Mouse (Mus musculus): ENCODE results near the gene Hmcn1. TPM values are rescaled to one million over a fixed set of nuclear protein-coding genes. Genes with fewer than 3 reads are reported as not detected.

Gene Hmcn1
- polyA plus RNA-seq, 1 experiment from 2014 or later: 8.1 TPM

DNA sequence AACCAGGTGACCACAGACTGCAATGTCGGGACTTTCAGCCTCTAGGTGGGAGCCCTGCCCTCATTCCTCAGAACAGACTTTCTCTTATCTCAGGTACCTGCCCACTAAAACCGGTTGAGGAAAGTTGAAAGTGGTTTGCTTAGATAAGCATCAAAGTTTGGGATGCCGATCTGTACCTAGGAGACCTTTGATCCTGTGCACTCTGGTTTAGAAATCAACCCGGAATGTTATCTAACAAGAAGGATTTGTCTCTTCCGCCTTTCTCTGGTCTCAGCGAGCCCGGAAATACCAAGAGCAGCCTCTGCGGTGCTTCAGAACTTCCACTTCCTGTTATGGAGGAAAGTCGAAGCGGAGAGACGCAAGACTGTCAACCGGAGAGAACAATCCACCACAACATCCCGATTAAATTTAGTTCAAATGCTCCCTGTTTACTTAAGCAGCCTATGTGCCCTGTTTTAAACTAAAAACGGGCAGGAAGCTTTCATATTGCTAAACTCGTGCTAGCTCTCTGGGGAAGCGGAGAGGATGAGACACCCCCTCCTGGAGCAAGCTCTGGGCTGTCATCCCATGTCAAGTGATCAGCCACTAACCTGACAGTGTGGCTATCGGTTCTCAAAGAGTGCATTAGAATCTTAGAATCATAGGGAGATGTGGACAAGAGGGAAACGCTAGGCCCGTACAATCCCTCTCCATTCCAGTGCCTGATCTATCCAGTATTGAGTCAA is 32.0 kb upstream of the Hmcn1 start:
- WGBS: 92% methylated on average over 19 of the region's 19 CpGs
- no peaks in the 10 kb centered on the region for H3K36me3 ChIP-seq (replicated peaks)
- no peak for ATAC-seq (ENCODE audit: low FRiP score)

DNA sequence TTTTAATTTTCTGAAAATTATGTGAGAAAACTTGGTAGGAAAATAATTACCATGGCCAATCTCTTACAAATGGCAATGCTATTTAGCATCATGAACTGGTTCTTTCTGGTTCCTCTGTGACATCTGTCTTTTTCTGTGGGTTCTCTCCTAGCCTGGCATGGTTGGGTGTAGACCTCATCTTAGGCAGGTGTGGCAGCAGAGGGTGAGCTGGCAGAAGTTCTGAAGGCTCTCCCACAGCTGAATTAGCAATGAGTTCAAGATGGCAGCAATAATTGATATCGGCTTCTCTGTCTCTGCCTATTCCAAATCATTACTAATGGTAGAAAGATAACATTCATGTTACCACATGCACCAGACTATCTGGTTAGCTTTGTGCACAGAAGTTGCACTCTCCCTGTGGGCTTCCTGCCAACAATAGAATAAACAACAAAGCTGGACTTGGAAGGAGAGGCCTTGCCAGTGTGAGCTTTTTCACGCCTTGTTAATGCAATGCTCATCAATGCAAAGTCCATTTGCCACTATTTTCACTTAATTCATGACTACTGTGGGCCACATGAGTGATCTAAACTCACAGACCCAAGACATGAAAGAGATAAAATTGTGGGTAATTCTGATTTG is 26.1 kb upstream of the Hmcn1 start:
- H3K4me2 ChIP-seq: no peak overlapping the region
- no peaks in the 10 kb centered on the region for H3K4me1 ChIP-seq
- no peak overlapping the region for H3K27ac ChIP-seq
- H3K27me3 ChIP-seq: no peaks in the 10 kb centered on the region
- no peak for ATAC-seq (ENCODE audit: low FRiP score)
- no peaks in the 10 kb centered on the region for H3K36me3 ChIP-seq (replicated peaks)
- H3K4me3 ChIP-seq (replicated peaks): no peak overlapping the region
- H3K9ac ChIP-seq: no peak overlapping the region
- H3K9me3 ChIP-seq: no peaks in the 10 kb centered on the region
- 77% methylated on average over 2 of the region's 2 CpGs for WGBS

More for the DNA sequence above, 32.0 kb upstream of the Hmcn1 start:
- H3K4me1 ChIP-seq: no peaks in the 10 kb centered on the region
- H3K4me3 ChIP-seq (replicated peaks): no peak overlapping the region
- H3K27me3 ChIP-seq: no peaks in the 10 kb centered on the region
- H3K4me2 ChIP-seq: no peak overlapping the region
- no peak overlapping the region for H3K9ac ChIP-seq
- H3K9me3 ChIP-seq: no peaks in the 10 kb centered on the region
- no peak overlapping the region for H3K27ac ChIP-seq

- peak; percentile 40; the same call in 1 of the 2 replicates for ATAC-seq (ENCODE audit: low FRiP score)
- Histone ChIP-seq H3K4me1 (no peaks in the 10 kb centered on the region), H3K9ac (no peak overlapping the region), H3K4me2 (no peak overlapping the region), H3K36me3 (replicated peaks) (no peaks in the 10 kb centered on the region), H3K9me3 (no peaks in the 10 kb centered on the region), H3K27me3 (no peaks in the 10 kb centered on the region; the same call in 1 of the 2 replicates), H3K4me3 (replicated peaks) (no peak overlapping the region), H3K27ac (no peak overlapping the region)
- WGBS: 37% methylated on average over 7 of the region's 7 CpGs
Observed at GRCm38 (mm10) chr1:151011056-151011455, 17.8 kb upstream of the Hmcn1 start.

GRCm38 (mm10) chr1:151009115-151009797 is 16.0 kb upstream of the Hmcn1 start:
- 0 out of 2 replicates have a peak, but pooled peaks have one; percentile 42 for ATAC-seq (ENCODE audit: low FRiP score)
- Histone ChIP-seq H3K4me2 (no peak overlapping the region), H3K4me3 (replicated peaks) (no peak overlapping the region), H3K4me1 (no peaks in the 10 kb centered on the region), H3K9ac (no peak overlapping the region), H3K9me3 (no peaks in the 10 kb centered on the region), H3K27me3 (no peaks in the 10 kb centered on the region; the same call in 1 of the 2 replicates), H3K27ac (no peak overlapping the region), H3K36me3 (replicated peaks) (no peaks in the 10 kb centered on the region)
- WGBS: 32% methylated on average over 6 of the region's 6 CpGs

DNA sequence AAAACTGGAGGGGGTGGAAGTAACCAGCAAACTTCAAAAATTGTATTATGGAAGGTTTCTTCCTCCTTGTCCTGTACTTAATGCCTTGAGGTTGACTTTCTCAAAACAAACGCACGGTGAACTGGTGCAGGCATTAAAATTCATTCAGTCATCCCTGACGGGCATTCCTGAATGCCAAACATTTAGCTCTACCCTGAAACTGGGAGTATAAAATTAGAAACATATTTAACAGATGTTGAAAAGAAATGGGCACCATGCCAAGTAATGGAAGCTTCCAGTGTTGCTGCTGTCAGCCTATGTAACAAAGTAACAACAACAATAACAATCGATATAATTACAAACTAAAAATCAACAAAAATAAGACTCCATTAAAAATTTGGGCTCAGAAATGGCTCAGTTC is 14.5 kb upstream of the Hmcn1 start:
- no peak for ATAC-seq (ENCODE audit: low FRiP score)
- no peak overlapping the region for H3K4me3 ChIP-seq (replicated peaks)
- no peaks in the 10 kb centered on the region for H3K9me3 ChIP-seq
- no peaks in the 10 kb centered on the region for H3K4me1 ChIP-seq
- no peak overlapping the region for H3K4me2 ChIP-seq
- no peaks in the 10 kb centered on the region; the same call in 1 of the 2 replicates for H3K27me3 ChIP-seq
- 82% methylated on average over 4 of the region's 4 CpGs for WGBS
- no peak overlapping the region for H3K27ac ChIP-seq
- H3K36me3 ChIP-seq (replicated peaks): no peaks in the 10 kb centered on the region
- no peak overlapping the region for H3K9ac ChIP-seq

- Histone ChIP-seq H3K27me3 (no peaks in the 10 kb centered on the region), H3K9ac (no peak overlapping the region), H3K4me2 (no peak overlapping the region), H3K4me3 (replicated peaks) (no peak overlapping the region), H3K36me3 (replicated peaks) (no peaks in the 10 kb centered on the region), H3K9me3 (no peaks in the 10 kb centered on the region), H3K27ac (no peak overlapping the region), H3K4me1 (no peaks in the 10 kb centered on the region)
- no peak for ATAC-seq (ENCODE audit: low FRiP score)
- 59% methylated on average over 5 of the region's 5 CpGs for WGBS
Observed at GRCm38 (mm10) chr1:151004007-151004406, 10.8 kb upstream of the Hmcn1 start.

GRCm38 (mm10) chr1:151001868-151002428 is 8.7 kb upstream of the Hmcn1 start:
- no peaks in the 10 kb centered on the region for H3K27me3 ChIP-seq
- no peak overlapping the region for H3K4me3 ChIP-seq (replicated peaks)
- no peak for ATAC-seq (ENCODE audit: low FRiP score)
- H3K9me3 ChIP-seq: no peaks in the 10 kb centered on the region
- H3K4me1 ChIP-seq: no peaks in the 10 kb centered on the region
- H3K27ac ChIP-seq: no peak overlapping the region
- no peaks in the 10 kb centered on the region for H3K36me3 ChIP-seq (replicated peaks)
- WGBS: 76% methylated on average over 8 of the region's 8 CpGs
- H3K4me2 ChIP-seq: no peak overlapping the region
- H3K9ac ChIP-seq: no peak overlapping the region

- 75% methylated on average over 13 of the region's 13 CpGs for WGBS
- no peaks in the 10 kb centered on the region for H3K27me3 ChIP-seq
- no peaks in the 10 kb centered on the region for H3K36me3 ChIP-seq (replicated peaks)
- no peak overlapping the region for H3K27ac ChIP-seq
- no peak; the same call in 1 of the 2 replicates for ATAC-seq (ENCODE audit: low FRiP score)
- H3K4me1 ChIP-seq: no peaks in the 10 kb centered on the region
- no peak overlapping the region for H3K9ac ChIP-seq
- no peak overlapping the region for H3K4me3 ChIP-seq (replicated peaks)
- no peak overlapping the region for H3K4me2 ChIP-seq
- no peaks in the 10 kb centered on the region for H3K9me3 ChIP-seq
Observed at GRCm38 (mm10) chr1:151000714-151001113, 7.5 kb upstream of the Hmcn1 start.

- 76% methylated on average over 2 of the region's 2 CpGs for WGBS
- no peak overlapping the region for H3K27ac ChIP-seq
- H3K4me1 ChIP-seq: peaks cover 22% of the 10 kb centered on the region
- no peak overlapping the region for H3K9ac ChIP-seq
- no peak for ATAC-seq (ENCODE audit: low FRiP score)
- no peak overlapping the region for H3K4me2 ChIP-seq
- no peaks in the 10 kb centered on the region for H3K9me3 ChIP-seq
- H3K36me3 ChIP-seq (replicated peaks): no peaks in the 10 kb centered on the region
- H3K4me3 ChIP-seq (replicated peaks): no peak overlapping the region
- H3K27me3 ChIP-seq: peaks cover 24% of the 10 kb centered on the region
Observed at GRCm38 (mm10) chr1:150994612-150995011, 1.4 kb upstream of the Hmcn1 start.

DNA sequence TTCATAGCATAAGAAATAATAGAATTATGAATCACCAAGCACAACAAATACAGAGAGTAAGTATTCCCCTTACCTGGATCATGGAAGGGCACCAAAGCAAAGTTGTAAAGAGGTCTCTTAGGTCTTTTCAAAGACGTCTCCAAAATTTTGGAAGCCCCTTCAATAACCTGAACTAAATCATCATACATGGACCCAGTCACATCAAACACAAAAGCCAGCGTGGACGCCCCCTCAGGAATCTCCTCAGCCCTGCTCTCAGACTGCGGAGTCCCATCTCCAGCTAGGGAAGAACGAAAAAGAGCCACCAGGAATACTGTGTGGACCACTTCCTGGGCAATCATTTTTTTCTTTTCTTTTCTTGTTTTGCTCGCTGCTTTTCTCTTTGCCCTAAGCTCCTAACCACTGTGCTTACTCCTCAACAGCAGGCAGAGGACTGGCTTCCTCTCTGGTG is 499 bp downstream of the Hmcn1 start:
- Histone ChIP-seq H3K4me1 (peaks cover 22% of the 10 kb centered on the region), H3K27ac (peak overlapping the region; percentile 59; the same call in 1 of the 2 replicates), H3K4me2 (peak overlapping the region; percentile 90), H3K9ac (peak overlapping the region; percentile 68), H3K9me3 (no peaks in the 10 kb centered on the region), H3K27me3 (peaks cover 24% of the 10 kb centered on the region), H3K36me3 (replicated peaks) (no peaks in the 10 kb centered on the region), H3K4me3 (replicated peaks) (peak overlapping the region; percentile 52)
- ATAC-seq (ENCODE audit: low FRiP score): no peak; the same call in 1 of the 2 replicates
- 2% methylated on average over 6 of the region's 6 CpGs for WGBS

DNA sequence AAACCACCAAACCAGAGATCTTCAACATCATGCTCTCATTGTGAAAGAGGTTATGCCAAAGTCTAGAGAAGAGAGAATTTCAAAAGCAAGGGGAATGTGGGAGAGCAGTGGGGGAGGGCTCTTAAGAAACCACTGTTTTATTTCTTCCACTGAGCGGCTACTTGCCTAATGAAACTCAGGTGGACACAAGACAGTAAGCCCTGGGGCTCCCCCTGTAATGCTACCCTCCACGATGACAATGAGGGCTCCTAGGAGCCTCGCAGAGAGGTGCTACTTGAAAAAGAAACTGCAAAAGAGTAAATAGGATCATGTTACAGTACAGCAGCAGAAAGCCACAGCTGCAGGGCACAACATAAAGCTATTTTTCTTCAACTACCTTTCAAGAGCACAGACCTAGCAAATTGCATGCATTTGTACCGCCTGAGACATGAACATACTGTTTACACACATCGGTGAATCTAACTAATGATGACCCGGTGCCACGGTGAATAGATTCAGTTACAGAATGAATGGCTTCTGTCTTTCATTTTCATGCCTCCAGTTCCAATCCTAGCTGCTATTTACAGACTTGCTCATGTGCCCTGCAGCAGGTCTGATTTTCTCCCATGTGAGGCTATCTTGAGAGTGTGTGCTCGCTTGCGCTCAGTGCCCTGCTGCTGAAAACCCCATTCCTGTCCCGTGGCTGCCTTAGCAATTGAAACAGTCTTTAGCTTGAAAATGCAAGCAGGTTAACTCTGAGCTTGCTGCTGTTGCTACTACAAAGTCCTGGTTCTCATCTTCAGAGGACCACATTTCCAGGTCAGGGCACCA is 1.3 kb downstream of the Hmcn1 start:
- Histone ChIP-seq H3K4me1 (peaks cover 22% of the 10 kb centered on the region), H3K27ac (no peak overlapping the region), H3K36me3 (replicated peaks) (no peaks in the 10 kb centered on the region), H3K9me3 (no peaks in the 10 kb centered on the region), H3K27me3 (peaks cover 24% of the 10 kb centered on the region), H3K4me3 (replicated peaks) (peak overlapping the region; percentile 52), H3K9ac (0 out of 2 replicates have a peak overlapping the region, but pooled peaks have one; percentile 9), H3K4me2 (peak overlapping the region; percentile 90)
- no peak; the same call in 1 of the 2 replicates for ATAC-seq (ENCODE audit: low FRiP score)
- 5% methylated on average over 10 of the region's 10 CpGs for WGBS

Data from forebrain, embryonic 12.5 days (tissue).